Mouse (Mus musculus): Measurements from ENCODE around the gene Wdr83os. TPM values are rescaled to one million over a fixed set of nuclear protein-coding genes. Genes with fewer than 3 reads are reported as not detected.

The Wdr83os gene
- polyA plus RNA-seq (2015; fragmentation: Nextera tagmentation; extraction: Ambion mirVana) = 123 and 127 TPM in 2 replicates

DNA sequence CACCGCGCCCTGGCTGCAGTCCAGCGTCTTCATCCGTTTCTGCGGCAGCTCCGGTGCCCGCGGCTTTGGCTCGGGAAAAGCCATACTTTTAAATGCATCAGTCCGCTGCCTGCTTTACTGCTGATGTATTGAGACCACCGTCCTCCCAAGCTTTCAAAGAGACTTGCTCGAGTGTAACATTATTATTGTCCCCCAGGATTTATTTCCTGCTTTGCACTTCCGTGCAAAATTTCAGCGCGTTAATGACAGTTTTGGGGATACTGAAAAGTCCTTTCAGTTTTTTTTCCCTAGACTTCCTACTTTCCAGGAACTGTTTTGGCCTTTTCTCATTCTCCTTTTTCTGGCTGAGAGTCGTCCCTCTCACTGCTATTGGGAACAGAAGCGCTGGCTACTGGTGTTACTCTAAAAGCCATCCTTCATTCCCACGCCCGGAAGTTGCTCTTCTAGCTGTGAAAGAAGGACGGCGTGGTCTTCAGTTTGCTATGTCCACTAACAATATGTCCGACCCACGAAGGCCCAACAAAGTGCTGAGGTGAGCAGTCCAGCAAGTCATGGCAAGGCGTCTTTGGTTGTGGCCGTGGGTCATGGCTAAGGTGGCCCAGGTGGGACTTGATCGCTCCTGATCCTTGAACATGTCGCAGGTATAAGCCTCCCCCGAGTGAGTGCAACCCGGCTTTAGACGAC is at the start of gene Wdr83os:
Gene Wdr83os, plus strand, starts transcription at position 209 of the 684 bp plus-strand sequence.
- H3K27ac ChIP-seq (replicated peaks) = peak within 1 kb of the TSS; percentile 87
- H3K4me1 ChIP-seq = peaks cover 32% of the 10 kb centered on the region
- peak within 1 kb of the TSS; percentile 93 for H3K9ac ChIP-seq
- H3K4me3 ChIP-seq (replicated peaks) = peak within 1 kb of the TSS; percentile 83
- peaks cover 28% of the 10 kb centered on the region for H3K36me3 ChIP-seq
- 0% methylated on average over 30 of the region's 30 CpGs for WGBS
- no peaks in the 10 kb centered on the region for H3K9me3 ChIP-seq (replicated peaks)
- H3K4me2 ChIP-seq (replicated peaks) = peak within 1 kb of the TSS; percentile 93
- ATAC-seq (ENCODE audit: insufficient number of reproducible peaks, low FRiP score, low TSS enrichment, low read depth) = no peak
- H3K27me3 ChIP-seq = no peaks in the 10 kb centered on the region

DNA sequence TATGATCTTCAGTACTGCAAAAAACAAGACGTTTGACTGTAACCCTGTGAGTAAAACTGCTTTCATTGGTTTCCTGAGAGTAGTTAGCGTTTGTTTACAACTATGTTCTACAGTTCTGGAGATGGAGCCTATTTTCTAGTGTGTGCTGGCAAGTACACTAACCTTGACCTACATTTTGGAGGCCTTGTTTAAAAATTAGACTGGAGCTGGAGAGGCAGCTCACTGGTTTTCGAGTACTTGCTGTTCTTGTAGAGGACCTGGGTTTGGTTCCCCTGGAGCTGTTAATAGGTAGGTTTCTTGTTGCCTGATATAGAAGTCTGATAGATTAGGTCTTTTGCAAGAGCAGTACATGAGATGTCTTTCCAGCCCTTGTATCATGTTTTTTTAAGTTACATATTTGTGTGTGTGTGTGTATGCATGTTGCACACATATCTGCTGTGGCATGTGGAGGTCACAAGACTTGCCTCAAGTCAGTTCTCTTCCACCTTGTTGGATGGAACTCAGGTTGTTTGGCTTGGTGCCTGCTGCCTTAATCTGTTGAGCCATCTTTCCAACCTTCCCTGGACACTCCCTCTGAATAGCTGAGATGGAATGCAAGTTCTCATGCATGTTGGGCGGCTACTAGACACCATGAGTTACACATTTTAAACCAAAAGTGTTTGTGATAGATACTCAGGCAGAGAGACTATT is 47.8 kb upstream of the Wdr83os start:
- Histone ChIP-seq H3K4me2 (replicated peaks) (no peak overlapping the region), H3K4me1 (peaks cover 29% of the 10 kb centered on the region), H3K27ac (replicated peaks) (no peak overlapping the region), H3K27me3 (no peaks in the 10 kb centered on the region), H3K36me3 (peaks cover 46% of the 10 kb centered on the region), H3K9ac (no peak overlapping the region), H3K4me3 (replicated peaks) (no peak overlapping the region), H3K9me3 (replicated peaks) (no peaks in the 10 kb centered on the region)
- WGBS = 80% methylated on average over 4 of the region's 4 CpGs
- ATAC-seq (ENCODE audit: insufficient number of reproducible peaks, low FRiP score, low TSS enrichment, low read depth) = no peak

DNA sequence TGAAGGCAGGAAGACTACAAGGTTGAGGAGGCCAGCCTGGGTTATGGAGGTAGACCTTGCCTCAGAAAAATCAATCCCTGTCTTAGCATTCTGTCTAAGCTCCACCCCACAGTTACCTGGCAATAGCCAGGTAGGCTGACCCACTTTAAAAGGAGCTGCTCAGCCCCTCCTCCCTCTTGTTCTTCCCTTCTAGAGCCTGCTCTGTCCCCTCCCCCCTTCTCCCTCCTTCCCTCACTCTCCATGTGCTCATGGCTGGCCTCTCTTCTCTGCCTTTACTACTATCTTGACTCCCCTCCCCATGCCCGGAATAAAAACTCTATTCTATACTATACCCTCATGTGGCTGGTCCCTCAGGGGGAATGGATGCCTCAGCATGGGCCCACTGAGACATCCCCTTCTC is 46.7 kb upstream of the Wdr83os start:
- Histone ChIP-seq H3K27me3 (no peaks in the 10 kb centered on the region), H3K36me3 (peaks cover 46% of the 10 kb centered on the region), H3K9ac (no peak overlapping the region), H3K27ac (replicated peaks) (0 out of 2 replicates have a peak overlapping the region, but pooled peaks have one; percentile 28), H3K9me3 (replicated peaks) (no peaks in the 10 kb centered on the region), H3K4me1 (peaks cover 27% of the 10 kb centered on the region), H3K4me3 (replicated peaks) (no peak overlapping the region), H3K4me2 (replicated peaks) (no peak overlapping the region)
- 52% methylated on average over 1 of the region's 1 CpGs for WGBS
- no peak for ATAC-seq (ENCODE audit: insufficient number of reproducible peaks, low FRiP score, low TSS enrichment, low read depth)

DNA sequence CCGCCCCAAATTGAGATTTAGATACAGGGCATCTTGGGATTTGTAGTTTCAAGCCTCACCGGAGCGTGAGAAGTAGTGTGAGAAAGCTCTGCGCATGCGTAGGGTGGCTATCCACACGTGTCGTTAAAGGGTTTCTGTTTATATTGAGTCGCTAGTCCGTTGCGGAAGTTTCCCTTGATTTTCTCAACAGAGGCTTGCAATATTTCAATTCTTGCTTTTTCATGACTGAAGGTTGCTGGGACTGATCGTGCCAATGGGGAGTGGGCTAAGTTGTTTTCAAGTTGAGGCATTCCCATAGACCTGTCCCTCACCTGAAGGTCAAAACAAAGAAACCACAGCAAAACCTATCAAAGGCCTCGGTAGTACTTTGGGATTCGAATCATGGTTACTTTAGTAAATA is 45.8 kb upstream of the Wdr83os start:
- Histone ChIP-seq H3K27ac (replicated peaks) (peak overlapping the region; percentile 100), H3K4me2 (replicated peaks) (peak overlapping the region; percentile 87), H3K4me1 (peaks cover 26% of the 10 kb centered on the region), H3K36me3 (peaks cover 39% of the 10 kb centered on the region), H3K9ac (0 out of 2 replicates have a peak overlapping the region, but pooled peaks have one; percentile 66), H3K4me3 (replicated peaks) (peak overlapping the region; percentile 82), H3K27me3 (no peaks in the 10 kb centered on the region), H3K9me3 (replicated peaks) (no peaks in the 10 kb centered on the region)
- no peak for ATAC-seq (ENCODE audit: insufficient number of reproducible peaks, low FRiP score, low TSS enrichment, low read depth)
- WGBS = 3% methylated on average over 13 of the region's 13 CpGs

DNA sequence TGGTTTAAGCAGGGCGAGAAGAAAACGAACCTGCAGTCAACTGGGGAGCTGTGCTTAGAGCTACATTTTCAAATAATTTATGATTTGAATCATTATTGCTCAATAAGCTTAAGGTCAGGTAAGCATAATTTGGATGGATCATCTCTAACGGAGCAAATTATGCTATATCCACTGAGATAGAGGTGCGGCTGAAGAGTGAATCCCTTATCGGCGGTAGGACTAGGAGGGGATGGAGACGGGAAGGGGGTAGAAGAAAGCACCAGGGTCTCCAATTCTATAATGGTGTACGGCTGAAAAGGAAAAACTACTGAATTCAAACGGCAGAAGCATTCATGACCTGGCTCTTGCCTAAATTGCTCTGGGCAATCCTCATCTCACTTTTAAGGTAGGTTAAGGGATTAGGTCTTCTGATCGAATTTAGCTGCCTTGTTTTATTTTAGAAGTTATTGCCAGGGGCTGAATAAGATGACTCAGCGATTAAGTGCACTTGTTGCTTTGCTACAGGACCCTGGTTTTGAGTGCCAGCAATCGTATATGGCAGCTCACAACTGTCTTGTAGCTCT is 45.3 kb upstream of the Wdr83os start:
- H3K27me3 ChIP-seq = no peaks in the 10 kb centered on the region
- ATAC-seq (ENCODE audit: insufficient number of reproducible peaks, low FRiP score, low TSS enrichment, low read depth) = no peak
- no peaks in the 10 kb centered on the region for H3K9me3 ChIP-seq (replicated peaks)
- 4% methylated on average over 12 of the region's 12 CpGs for WGBS
- peaks cover 26% of the 10 kb centered on the region for H3K4me1 ChIP-seq
- H3K4me3 ChIP-seq (replicated peaks) = peak overlapping the region; percentile 82
- peak overlapping the region; percentile 87 for H3K4me2 ChIP-seq (replicated peaks)
- H3K9ac ChIP-seq = peak overlapping the region; percentile 66
- peaks cover 35% of the 10 kb centered on the region for H3K36me3 ChIP-seq
- peak overlapping the region; percentile 100 for H3K27ac ChIP-seq (replicated peaks)

DNA sequence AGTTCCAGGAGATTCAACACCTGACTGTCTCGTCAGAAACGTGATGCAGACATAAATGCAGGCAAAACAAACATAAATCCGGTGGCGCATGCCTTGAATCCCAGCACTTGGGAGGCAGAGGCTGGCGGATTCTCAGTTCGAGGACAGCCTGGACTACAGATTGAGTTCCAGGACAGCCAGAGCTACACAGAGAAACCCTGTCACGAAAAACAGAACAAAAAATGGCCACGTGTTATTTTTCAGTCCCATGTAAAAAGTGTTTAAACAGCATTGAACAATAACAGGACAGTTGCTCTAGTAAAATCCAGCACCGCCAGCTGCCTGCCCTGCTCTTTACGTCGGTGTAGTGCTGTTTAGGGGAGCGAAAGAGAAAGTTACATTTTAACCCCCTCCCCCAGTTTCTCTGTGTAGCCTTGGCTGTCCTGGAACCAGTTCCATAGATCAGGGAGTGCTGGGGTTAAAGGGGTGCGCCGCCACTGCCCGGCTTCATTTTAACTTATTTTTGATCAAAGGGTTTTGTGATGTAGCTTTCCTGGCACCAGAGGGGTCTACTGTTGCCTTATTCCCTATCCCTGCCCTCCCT is 44.7 kb upstream of the Wdr83os start:
- 0 out of 2 replicates have a peak, but pooled peaks have one; percentile 2 for ATAC-seq (ENCODE audit: insufficient number of reproducible peaks, low FRiP score, low TSS enrichment, low read depth)
- Histone ChIP-seq H3K36me3 (peaks cover 36% of the 10 kb centered on the region), H3K9me3 (replicated peaks) (no peaks in the 10 kb centered on the region), H3K27ac (replicated peaks) (peak overlapping the region; percentile 100), H3K4me2 (replicated peaks) (peak overlapping the region; percentile 87), H3K4me1 (peaks cover 26% of the 10 kb centered on the region), H3K4me3 (replicated peaks) (peak overlapping the region; percentile 82), H3K27me3 (no peaks in the 10 kb centered on the region), H3K9ac (peak overlapping the region; percentile 66)
- under 1% methylated on average over 15 of the region's 15 CpGs for WGBS

DNA sequence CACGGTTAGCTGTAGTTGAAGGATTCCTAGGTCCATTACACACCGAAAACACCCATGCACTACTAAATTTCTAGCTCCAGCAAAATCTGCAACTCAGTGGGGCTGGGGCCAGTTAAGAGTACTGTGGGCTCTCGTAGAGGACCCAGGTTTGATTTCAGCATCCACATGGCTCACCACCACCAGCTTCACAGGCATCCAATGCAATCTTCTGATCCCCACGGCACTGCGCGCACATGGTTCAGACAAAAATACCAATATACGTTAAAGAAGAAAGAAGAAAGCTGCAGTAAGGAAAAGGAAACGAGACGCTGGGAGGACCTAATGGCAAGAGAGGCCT is 44.2 kb upstream of the Wdr83os start:
- Histone ChIP-seq H3K27ac (replicated peaks) (peak overlapping the region; percentile 100), H3K36me3 (peaks cover 37% of the 10 kb centered on the region), H3K4me2 (replicated peaks) (peak overlapping the region; percentile 87), H3K9me3 (replicated peaks) (no peaks in the 10 kb centered on the region), H3K4me1 (peaks cover 28% of the 10 kb centered on the region), H3K27me3 (no peaks in the 10 kb centered on the region), H3K4me3 (replicated peaks) (peak overlapping the region; percentile 82), H3K9ac (peak overlapping the region; percentile 66)
- ATAC-seq (ENCODE audit: insufficient number of reproducible peaks, low FRiP score, low TSS enrichment, low read depth) = peak; percentile 9; the same call in 1 of the 2 replicates
- under 1% methylated on average over 9 of the region's 9 CpGs for WGBS

DNA sequence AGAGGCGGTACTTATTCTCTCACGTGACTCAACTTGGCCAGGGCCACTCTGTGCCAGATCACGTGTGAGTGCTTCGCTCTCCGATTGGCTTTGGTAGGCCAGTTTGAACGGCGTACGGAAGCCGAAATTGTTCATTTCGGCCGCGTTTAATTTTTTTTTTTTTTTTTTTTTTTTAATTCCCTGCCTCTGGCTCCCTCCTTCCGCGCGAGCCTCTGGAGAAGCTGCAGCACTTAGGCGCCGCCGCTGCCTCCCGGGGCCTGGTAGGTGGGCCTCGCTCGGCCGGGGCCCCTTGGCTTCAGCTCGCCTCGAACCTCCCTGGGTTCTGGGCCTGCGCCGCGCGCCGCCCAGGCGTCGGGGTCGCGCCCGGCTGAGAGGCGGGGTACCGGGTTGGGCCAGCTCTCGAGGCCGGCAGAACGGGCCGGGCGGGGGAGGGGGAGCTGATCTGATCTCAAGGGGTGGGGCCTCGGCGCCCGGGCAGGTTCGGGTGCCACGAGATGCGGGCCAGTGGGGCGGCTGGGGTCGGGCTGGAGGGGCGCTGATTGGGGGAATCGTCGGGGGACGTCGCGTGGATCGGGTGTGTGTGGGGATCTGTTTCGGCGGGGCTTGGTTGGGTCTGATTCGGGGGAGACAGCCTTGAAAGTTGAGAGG is 43.7 kb upstream of the Wdr83os start, which contains the start of gene Tnpo2:
Gene Tnpo2, plus strand, starts transcription at position 198 of the 648 bp plus-strand sequence.
- WGBS = under 1% methylated on average over 58 of the region's 59 CpGs
- Histone ChIP-seq H3K36me3 (peaks cover 37% of the 10 kb centered on the region), H3K9me3 (replicated peaks) (no peaks in the 10 kb centered on the region), H3K9ac (peak within 1 kb of the TSS; percentile 89), H3K27me3 (no peaks in the 10 kb centered on the region), H3K4me2 (replicated peaks) (peak within 1 kb of the TSS; percentile 87), H3K4me1 (peaks cover 29% of the 10 kb centered on the region), H3K4me3 (replicated peaks) (peak within 1 kb of the TSS; percentile 82), H3K27ac (replicated peaks) (peak within 1 kb of the TSS; percentile 100)
- peak; percentile 92 for ATAC-seq (ENCODE audit: insufficient number of reproducible peaks, low FRiP score, low TSS enrichment, low read depth)

DNA sequence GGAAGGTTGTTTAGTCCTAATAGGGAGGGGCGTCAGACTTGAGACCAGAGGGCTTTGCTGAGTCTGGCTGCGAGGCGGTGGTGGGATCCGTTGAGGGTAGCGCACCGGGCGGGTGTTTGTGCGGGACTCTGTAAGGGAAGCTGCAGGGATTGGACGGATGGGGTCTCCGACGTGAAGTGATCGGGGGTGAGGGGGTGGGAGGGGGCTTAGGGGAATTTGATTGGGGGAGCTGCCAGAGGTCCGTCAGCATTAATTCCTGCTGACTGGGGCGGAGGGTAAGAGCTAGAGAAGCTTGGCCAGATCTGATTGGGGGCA is 43.2 kb upstream of the Wdr83os start:
- ATAC-seq (ENCODE audit: insufficient number of reproducible peaks, low FRiP score, low TSS enrichment, low read depth) = peak; percentile 68
- peak overlapping the region; percentile 89 for H3K9ac ChIP-seq
- peak overlapping the region; percentile 87 for H3K4me2 ChIP-seq (replicated peaks)
- peak overlapping the region; percentile 82 for H3K4me3 ChIP-seq (replicated peaks)
- WGBS = 1% methylated on average over 14 of the region's 14 CpGs
- peaks cover 29% of the 10 kb centered on the region for H3K4me1 ChIP-seq
- peak overlapping the region; percentile 100 for H3K27ac ChIP-seq (replicated peaks)
- peaks cover 35% of the 10 kb centered on the region for H3K36me3 ChIP-seq
- no peaks in the 10 kb centered on the region for H3K27me3 ChIP-seq
- H3K9me3 ChIP-seq (replicated peaks) = no peaks in the 10 kb centered on the region

DNA sequence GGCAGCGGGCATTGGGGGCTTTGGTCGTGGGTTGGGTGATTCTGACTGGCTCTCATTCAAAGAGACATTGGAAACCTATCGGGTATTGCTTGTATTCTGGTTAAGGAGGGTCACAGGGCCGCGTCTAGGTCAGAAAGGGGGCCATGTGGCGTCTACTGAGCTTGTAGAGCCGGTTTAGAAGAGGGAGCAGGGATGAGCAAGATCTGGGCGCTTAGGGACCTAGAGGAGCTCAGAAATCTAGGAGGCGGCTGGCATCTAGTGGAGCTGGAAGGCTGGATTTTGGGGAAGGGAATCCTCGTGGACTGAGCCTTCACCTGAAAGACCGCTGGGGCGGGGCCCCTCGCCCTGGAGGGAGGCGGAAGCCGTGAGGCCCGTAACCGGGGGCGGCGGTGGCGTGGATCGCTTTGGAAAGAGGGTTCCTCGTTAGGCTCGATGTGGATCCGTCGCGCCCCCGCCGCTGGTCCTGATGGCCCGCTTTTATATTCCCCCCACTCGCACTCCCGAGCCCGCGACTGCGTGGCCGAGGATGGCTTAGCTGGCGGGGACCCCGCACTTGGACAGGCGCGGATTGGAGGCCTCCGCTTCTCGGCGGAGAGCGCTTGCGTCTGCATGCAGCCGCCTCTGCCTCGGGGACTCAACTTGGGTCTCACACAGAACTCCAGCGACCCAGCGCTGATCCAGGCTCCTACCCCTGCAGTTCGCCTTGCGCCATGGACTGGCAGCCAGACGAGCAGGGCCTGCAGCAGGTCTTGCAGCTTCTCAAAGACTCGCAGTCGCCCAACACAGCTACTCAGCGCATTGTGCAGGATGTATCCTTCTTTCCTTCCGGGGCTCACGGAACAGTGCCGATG is 42.6 kb upstream of the Wdr83os start:
- no peak for ATAC-seq (ENCODE audit: insufficient number of reproducible peaks, low FRiP score, low TSS enrichment, low read depth)

More for the DNA sequence above, 42.6 kb upstream of the Wdr83os start:
- Histone ChIP-seq H3K4me2 (replicated peaks) (peak overlapping the region; percentile 87), H3K9me3 (replicated peaks) (no peaks in the 10 kb centered on the region), H3K9ac (peak overlapping the region; percentile 89), H3K4me1 (peaks cover 29% of the 10 kb centered on the region), H3K27ac (replicated peaks) (peak overlapping the region; percentile 100), H3K36me3 (peaks cover 31% of the 10 kb centered on the region), H3K27me3 (no peaks in the 10 kb centered on the region), H3K4me3 (replicated peaks) (peak overlapping the region; percentile 82)
- WGBS = under 1% methylated on average over 57 of the region's 57 CpGs

Measured in embryonic facial prominence, embryonic 15.5 days (tissue).